Mouse (Mus musculus): ENCODE results near the gene Agl. TPM values are rescaled to one million over a fixed set of nuclear protein-coding genes. Genes with fewer than 3 reads are reported as not detected.

Gene Agl
- polyA plus RNA-seq, 1 experiment from 2014 or later: 28.1 TPM

DNA sequence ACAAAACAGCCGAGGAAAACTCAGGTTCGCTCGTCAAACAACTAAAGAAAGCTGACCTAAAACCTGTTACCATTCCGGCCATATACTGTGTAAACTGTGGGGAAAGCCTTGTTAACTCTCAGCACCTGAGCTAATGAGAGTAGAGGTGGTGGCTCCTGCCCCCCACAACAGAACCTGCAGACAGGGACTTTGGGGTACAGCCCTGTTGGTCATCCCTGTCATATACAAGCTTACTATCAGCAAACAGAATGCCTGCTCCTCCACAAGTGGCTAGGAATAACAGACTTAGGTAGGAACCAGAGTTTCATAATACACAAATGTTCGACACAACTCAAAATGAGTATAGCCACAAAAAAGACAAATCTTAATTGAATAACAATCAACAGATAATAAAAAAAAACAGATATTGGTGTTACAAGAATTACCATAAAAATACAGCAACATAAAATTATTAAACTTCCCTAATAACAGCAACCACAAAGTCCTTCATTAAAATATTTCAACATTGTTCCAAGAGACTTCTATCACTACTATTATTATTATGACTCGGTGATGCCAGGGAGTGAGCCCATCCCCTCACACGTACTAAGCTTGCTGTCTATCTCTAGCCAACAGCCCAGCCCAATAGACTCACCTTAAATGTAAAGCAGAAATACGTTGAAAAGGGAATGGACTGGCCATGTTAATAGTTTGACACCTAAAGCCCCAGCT is 112.9 kb downstream of the Agl start:
- no peak for ATAC-seq (ENCODE audit: insufficient read depth, low FRiP score)
- H3K9ac ChIP-seq (ENCODE audit: low read length): no peak overlapping the region
- WGBS: 82% methylated on average over 8 of the region's 8 CpGs

DNA sequence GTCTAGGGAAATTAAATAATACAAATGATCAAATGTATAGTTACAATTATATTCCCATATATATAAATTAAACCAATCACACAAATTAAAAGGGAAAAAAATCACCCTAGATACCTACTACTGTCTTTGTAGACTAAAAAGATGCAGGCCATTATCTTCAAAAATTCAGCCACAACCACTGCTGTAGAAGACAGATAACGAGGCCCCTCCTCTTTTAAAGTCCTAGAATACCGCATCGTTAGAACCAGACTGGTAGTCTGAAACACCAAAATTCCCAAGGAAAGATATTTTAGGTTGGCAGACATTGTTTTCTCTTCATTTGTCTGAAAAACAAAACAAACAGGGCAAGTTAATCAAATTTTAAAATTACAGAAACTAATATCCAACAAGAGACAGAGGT is 113.7 kb downstream of the Agl start:
- Histone ChIP-seq H3K36me3 (ENCODE audit: control insufficient read depth, insufficient read depth, low read length) (no peaks in the 10 kb centered on the region), H3K9ac (ENCODE audit: low read length) (no peak overlapping the region), H3K27ac (ENCODE audit: low read length) (no peak overlapping the region), H3K9me3 (replicated peaks; ENCODE audit: control insufficient read depth, low read length) (no peaks in the 10 kb centered on the region), H3K4me1 (ENCODE audit: control insufficient read depth, insufficient read depth, low read length) (peaks cover 5% of the 10 kb centered on the region; the same call in 1 of the 2 replicates), H3K27me3 (ENCODE audit: control insufficient read depth, insufficient read depth, low read length) (no peaks in the 10 kb centered on the region), H3K4me2 (ENCODE audit: low read depth, low read length) (no peak overlapping the region), H3K4me3 (replicated peaks; ENCODE audit: low read length) (no peak overlapping the region)
- 90% methylated on average over 3 of the region's 3 CpGs for WGBS
- ATAC-seq (ENCODE audit: insufficient read depth, low FRiP score): no peak

More for the DNA sequence above, 112.9 kb downstream of the Agl start:
- H3K27ac ChIP-seq (ENCODE audit: low read length): no peak overlapping the region
- H3K9me3 ChIP-seq (replicated peaks; ENCODE audit: control insufficient read depth, low read length): no peaks in the 10 kb centered on the region
- no peak overlapping the region for H3K4me2 ChIP-seq (ENCODE audit: low read depth, low read length)
- H3K4me1 ChIP-seq (ENCODE audit: control insufficient read depth, insufficient read depth, low read length): peaks cover 5% of the 10 kb centered on the region; the same call in 1 of the 2 replicates
- H3K27me3 ChIP-seq (ENCODE audit: control insufficient read depth, insufficient read depth, low read length): no peaks in the 10 kb centered on the region
- H3K4me3 ChIP-seq (replicated peaks; ENCODE audit: low read length): no peak overlapping the region
- H3K36me3 ChIP-seq (ENCODE audit: control insufficient read depth, insufficient read depth, low read length): no peaks in the 10 kb centered on the region

Other genes starting within 250 kb of the Agl start
- gene Lrrc39, start 245.2 kb downstream of the Agl start, polyA plus RNA-seq (2015; fragmentation: Nextera tagmentation; extraction: Ambion mirVana): 1.5 and 3.2 TPM in 2 replicates
- 16.5 and 16.6 TPM in 2 replicates for gene Sass6, start 213.2 kb downstream of the Agl start, polyA plus RNA-seq (2015; fragmentation: Nextera tagmentation; extraction: Ambion mirVana)
- gene Trmt13, start 193.6 kb downstream of the Agl start, polyA plus RNA-seq (2015; fragmentation: Nextera tagmentation; extraction: Ambion mirVana): 25.7 and 25.9 TPM in 2 replicates
- 84.1 and 89.5 TPM in 2 replicates for gene Mfsd14a, start 145.5 kb downstream of the Agl start, polyA plus RNA-seq (2015; fragmentation: Nextera tagmentation; extraction: Ambion mirVana)
- not detected in 2 replicates for gene Gm43191, start 126.9 kb downstream of the Agl start, polyA plus RNA-seq (2015; fragmentation: Nextera tagmentation; extraction: Ambion mirVana)
- 34.1 and 40.3 TPM in 2 replicates for gene Slc35a3, start 95.3 kb downstream of the Agl start, polyA plus RNA-seq (2015; fragmentation: Nextera tagmentation; extraction: Ambion mirVana)
- gene Frrs1, start 51.3 kb upstream of the Agl start, polyA plus RNA-seq (2015; fragmentation: Nextera tagmentation; extraction: Ambion mirVana): 41.8 and 48.6 TPM in 2 replicates
- gene 4930455H04Rik, start 160.1 kb upstream of the Agl start, polyA plus RNA-seq (2015; fragmentation: Nextera tagmentation; extraction: Ambion mirVana): not detected in 2 replicates
- 7.7 and 9.5 TPM in 2 replicates for gene Palmd, start 160.8 kb upstream of the Agl start, polyA plus RNA-seq (2015; fragmentation: Nextera tagmentation; extraction: Ambion mirVana)